Mouse (Mus musculus): ENCODE results near the gene Ryk.
A peak's percentile ranks its signal among the peaks of the same experiment; 100 is the strongest.

The Ryk gene

DNA sequence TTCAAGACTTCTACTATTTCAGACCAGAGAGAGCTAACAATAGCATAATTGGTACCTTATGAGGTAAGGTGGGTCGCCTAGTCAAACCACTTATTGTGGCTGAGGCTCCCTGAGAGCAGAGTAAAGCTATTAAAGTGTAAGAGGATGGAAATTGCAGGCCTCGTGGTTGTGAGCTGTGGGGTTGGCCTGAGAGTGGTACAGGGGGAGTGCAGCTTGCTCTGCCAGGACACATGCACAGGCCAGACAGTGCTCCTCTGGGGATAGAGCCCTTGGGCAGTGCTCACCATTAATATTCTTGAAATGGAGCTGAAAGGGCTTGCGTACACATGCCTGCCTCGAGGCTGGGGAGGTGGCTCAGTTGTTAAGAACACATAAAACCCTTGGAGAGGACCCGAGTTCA lies 23.6 kb downstream of the Ryk start:
- DNase-seq (ENCODE audit: low read depth, low spot score), result no peak

DNA sequence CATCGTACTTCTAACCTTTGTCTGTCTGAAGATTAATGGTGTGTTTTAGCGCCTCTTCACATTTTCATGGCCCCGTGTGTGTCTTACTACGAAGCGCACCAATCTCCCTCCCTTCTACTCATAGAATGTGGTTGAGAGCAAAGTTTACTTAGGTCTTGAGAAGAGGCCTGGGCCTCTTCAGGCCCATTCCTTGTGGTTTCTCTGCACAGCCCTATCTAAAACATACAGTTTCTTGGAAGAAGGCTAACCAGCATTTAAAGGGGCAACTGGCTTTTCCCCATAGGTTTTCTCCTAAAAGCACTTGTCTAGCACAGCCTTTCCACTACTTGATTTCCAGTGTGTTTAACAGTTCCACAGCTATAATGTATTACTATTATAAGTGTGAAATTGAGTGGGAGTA lies 24.7 kb downstream of the Ryk start:
- no peak for DNase-seq (ENCODE audit: low read depth, low spot score)

DNA sequence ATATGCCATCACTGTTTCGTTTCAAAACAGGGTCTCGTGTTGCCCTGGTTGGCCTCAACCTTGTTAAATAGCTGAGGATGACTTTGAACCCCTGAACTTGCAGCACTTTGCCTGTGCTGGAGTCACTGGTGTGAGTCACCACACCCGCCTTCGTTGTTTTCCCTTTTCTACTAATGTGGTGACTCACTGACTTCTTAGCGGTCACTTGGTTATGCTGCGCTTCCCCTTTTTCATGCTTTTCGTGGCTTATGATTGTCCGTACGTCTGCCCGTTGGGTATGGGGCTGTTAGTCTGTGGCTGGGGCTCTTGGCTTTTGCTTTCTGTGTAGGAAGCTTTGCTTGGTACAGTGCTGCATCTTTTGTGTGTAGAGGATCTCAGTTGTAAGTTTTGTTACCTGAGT lies 25.2 kb downstream of the Ryk start:
- no peak for DNase-seq (ENCODE audit: low read depth, low spot score)

DNA sequence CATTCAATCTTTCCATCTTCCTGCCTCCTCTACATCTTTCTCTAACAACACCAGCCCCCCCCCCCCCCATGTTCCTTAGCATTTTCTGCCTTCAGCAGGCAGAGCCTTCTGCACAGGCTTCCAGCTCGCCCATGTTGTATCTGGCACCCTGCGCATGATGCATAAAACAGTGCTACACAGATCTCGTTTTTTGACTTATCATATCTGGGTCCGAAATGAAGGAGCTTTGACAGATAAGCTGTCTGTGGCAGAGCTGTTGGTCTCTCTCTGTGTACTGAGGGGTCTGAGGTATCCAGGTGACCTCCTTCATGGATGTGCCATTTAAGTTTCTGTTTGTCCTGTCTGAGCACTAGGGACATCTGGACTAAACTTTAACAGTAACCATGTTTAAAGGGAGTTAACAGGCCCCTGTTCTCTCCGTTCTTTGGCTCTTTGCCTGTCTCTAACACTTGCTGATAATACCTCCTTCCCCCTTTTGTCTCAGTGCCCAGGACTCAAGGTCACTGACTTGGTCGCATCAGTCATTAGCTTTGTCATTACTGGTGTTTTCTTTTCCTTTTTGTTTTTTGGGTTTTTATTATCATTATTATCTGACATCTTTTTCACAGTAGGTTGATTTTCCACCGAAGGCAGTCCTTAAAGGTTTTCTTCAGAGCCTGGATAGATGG lies 26.2 kb downstream of the Ryk start:
- DNase-seq (ENCODE audit: low read depth, low spot score), result no peak

DNA sequence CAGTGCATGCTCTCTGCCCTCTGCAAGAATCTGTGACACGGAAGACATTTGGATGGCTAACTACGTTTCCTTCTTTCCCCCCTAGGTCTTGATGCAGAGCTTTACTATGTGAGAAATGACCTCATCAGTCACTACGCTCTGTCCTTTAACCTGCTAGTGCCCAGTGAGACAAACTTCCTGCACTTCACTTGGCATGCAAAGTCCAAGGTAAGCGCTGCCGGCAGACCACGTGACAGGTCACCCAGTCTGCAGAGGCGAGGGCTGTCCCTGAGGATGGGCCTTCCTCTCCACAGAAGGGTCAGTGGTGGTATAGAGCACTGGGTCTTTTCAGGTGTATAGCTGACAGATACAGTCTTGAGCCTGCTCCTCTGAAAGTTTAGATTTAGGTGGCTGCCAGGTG lies 27.1 kb downstream of the Ryk start:
- DNase-seq (ENCODE audit: low read depth, low spot score), result no peak

DNA sequence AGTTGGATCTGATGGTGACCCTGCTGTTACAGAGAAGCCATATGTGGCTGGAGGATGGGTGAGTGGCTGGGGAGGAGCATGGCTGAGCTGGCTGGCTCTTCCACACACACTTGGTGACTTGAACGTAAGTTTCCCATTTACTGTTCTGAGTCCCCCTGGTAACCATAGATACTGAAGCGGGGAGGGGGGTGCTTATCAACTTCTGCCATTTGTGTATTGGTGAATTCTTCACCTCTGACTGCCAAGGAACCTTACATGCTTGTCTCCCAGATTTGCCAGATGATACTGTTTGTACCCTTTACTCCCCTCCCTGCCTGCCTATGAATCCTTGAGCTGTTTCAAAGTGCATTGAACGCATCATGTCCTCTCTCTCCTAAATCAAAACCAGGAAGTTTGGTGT lies 27.5 kb downstream of the Ryk start:
- no peak for DNase-seq (ENCODE audit: low read depth, low spot score)

DNA sequence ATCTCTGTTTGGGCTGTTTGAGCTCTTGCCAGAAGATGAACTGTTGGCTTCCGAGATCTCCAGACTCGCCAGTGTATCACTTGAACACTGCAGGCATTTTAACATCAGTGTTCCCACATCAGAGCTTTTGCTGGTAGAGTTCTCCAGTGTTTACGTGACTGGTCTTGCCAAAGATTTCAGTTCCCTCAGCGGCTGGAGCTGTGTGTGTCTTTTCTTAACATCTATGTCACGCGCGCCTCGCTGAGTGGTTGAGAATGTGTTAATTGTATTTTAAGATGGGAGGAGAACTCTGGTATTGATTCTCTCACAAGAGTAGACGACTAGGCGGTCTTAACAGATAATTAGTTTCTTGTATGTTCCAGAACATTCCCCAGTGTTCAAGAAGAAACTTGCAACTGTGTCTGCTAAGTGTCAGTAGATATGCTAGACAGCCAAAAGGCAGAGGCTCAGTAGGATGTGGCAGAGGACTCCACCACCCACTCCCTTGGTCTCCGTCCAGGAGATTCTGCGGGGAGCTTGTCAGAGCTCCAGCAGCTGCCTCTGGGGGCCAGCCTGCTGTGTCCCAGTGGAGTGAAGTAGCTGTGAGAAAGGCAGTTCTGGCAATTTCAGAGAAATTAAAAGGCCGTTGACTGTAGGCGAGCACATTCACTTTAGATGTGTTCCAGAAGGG lies 29.3 kb downstream of the Ryk start:
- no peak for DNase-seq (ENCODE audit: low read depth, low spot score)

DNA sequence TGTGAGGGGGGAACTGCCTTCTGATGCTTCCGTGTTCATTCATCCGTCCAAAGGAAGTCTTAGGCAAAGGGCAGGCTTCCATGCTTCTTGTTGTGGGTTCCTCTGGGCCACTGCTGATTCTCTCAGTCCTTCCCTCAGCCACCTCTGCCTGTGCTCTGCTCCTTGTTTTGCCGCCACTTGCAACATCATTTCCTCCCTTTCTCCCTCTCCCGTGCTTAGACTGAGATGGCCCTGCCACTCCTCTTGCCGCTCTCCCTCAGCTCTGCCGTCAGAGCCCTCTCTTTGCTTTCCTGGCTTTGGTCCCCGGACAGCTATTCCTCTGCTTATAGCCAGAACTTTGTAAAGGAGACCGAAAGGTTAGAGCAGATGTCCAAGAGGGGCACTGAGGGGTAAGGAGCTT lies 30.2 kb downstream of the Ryk start:
- no peak for DNase-seq (ENCODE audit: low read depth, low spot score)

DNA sequence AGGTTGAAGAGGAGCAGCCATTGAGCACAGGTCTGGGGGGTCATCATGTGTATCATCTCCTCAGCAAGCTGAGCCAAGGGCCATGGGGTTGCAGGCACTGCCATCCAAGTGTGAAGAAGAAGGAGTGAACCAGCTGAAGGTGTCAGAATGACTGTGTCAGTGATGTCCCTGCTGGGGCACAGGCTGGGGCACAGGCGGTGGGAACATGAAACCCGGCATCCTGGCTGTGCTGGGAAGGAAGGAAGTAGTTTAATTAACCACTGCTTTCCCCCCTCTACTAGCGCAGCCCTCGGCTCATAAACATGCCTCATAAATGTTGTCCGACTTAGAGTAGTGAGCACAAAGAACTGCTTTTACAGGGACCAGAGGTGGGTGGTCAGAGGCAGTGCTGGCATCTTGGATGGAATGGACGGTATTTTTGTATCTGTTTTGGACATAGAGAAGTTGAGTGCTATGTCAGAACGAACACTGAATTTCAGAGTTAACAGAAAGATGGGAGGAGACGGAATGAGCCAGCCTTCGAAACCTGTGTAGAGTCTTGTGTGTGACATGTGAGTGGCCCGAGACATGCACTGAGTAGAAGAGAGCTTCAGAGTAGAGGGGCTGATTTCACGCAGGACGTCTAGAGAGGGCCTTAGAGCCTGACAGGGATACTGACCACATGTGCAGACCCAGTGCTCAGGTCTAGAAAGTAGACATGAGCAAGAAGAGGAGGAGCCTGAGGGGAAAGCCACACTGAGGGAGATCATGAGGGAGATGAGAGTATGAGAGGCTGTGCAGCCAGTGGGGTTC lies 31.4 kb downstream of the Ryk start:
- DNase-seq (ENCODE audit: low read depth, low spot score), result no peak

DNA sequence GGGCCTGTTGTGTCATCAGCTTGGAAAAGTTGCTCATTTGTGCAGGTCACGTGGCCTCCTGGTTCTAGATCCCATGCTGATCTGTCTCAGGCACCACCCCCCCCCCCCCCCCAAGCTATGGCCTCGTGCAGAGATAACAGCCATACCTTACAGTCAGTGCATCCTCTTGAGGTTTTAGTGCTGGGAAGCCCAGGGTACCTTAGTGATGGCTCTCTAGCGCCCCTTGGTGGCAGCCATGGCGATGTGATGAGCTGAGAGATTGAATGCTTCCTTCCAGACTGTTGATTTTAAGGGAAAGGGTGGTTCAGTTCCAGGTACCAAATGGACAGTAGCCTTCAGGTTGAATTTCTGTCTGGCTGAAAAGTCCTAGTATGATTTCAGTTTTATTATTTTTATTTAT lies 32.2 kb downstream of the Ryk start:
- DNase-seq (ENCODE audit: low read depth, low spot score), result peak; percentile 76

DNA sequence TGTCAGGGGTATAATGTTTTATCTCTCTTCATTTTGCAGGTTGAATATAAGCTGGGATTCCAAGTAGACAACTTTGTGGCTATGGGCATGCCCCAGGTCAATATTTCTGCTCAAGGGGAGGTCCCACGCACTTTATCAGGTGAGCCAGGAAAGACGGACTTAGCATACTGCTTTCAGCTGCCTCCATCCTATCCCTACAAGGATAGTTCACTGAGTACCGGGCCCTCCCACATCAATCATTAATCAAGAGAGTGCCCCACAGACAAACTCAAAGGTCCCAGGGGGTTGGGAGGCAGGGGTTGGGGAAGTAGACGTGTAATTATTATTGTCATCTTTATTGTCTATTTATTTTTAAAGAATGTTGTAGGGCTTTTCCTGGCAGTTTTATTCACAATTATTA lies 32.8 kb downstream of the Ryk start:
- DNase-seq (ENCODE audit: low read depth, low spot score), result no peak

DNA sequence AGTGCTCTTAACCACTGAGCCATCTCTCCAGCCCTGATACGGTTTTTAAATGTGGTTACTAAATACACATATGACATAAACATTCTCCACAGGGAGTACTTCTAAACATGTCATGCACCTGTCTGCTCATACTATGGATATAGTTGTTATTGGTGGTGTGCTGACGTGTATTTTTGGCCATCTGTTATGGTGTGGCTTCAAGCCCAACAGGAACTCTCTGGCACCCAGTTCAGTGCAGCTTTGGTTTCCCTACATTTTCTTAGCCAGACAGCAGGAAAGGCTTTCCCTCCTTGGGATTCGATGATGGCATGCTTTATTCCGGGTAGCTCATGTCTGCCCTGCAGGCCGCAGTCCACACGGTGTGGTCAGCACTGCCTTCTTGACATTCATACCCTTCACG lies 33.7 kb downstream of the Ryk start:
- no peak for DNase-seq (ENCODE audit: low read depth, low spot score)

DNA sequence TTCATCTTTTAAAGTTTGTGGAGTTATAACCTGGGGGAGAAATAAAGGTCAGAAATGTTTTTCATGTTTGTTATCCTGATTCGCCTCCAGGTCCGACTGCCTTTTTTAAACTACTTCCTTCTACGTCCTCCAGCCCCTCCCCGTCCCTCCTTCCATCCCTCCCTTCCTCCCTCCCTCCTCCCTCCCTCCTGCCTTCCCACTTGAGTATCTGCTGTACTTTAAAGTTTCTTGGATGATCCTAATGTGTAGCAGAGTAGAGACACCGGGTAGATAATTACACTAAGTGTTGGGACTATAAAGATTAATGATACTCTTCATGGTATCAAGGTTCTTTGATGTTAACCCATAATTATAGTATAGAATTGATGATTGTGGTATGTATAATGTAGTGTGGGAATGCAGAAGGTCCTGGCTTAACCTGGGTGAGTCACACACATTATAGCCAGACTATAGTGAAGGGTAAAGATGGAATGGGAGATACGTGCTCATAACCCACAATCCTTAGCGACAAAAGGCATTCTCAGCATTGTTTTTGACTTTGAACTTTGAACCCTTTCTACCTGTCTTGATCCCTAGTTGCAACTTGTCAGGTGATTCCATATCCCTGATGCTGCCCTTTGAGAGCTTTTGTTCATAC lies 41.5 kb downstream of the Ryk start:
- DNase-seq (ENCODE audit: low read depth, low spot score), result no peak

DNA sequence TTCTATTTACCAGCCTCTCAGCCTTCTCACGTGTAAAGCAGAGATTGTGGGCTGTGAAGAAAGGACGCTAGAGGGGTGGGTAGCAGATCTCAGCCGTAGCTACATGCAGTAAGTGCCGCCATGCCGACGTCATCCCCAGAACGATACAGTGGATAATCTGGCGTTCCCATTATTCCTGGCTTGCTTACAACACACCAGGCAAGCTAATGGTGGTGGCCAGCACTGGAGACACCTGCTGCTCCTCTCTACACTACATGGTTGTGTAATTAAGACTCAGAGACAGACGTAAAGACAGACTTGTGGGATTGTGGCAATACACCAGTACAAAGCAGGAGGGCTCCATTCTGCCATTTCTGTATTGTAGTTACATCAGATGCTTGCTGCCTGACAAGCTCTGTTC lies 43.2 kb downstream of the Ryk start:
- DNase-seq (ENCODE audit: low read depth, low spot score), result no peak

DNA sequence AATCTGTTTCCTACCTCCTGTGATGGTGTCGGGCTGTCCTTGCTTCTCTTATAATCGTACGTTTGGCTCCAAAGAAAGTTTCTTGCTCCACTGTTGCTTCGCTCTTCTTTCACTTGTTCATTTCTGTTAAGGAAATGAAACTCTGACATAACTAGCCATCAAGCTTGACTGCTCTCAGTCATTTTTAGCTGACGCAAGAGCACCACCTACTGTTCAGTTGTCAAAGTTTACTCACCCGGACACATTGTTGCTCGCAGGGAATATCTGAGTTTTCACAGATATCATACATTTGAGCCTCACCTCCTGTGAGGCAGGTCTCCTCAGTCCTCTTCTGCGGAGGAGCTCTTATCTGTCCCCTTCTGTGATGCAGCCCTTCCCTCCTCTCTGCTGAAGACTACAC lies 44.8 kb downstream of the Ryk start:
- DNase-seq (ENCODE audit: low read depth, low spot score), result peak; percentile 75

DNA sequence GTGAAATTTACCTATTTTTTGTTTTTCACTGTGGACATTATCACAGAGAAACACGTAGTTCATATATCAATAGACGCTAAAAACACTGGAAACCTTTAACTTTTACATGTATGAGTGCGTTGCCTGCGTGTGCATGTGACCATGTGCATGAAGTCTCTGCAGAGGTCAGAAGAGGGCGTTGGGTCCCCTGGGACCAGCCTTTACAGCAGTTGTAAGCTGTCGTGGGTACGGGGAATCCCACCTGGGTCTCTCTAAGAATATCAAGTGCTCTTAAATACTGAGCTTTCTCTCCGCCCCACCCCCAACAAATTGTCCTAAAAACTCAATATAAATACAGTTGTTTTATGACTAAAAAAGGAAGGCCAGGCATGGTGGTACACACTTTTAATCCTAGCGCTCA lies 50.0 kb downstream of the Ryk start:
- DNase-seq (ENCODE audit: low read depth, low spot score), result no peak

DNA sequence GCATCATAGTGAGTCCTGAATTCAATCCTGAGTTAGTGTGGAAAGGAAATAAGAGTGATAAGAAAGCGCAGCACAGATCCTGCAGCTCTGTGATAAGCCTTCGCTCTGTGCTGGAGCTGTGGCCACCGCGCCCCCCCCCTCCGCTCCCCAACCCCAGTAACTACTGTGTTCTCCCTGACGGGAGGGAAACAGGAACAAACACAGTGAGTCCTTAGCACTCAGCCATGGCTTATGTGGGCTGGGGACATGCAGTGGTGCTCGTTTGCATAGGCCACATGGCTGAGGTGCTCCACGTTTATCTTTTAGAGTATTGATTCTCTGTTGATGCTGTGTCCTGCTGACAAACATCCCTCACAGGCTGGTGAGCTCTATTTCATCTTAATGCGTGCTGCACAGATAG lies 55.4 kb downstream of the Ryk start:
- no peak for DNase-seq (ENCODE audit: low read depth, low spot score)

DNA sequence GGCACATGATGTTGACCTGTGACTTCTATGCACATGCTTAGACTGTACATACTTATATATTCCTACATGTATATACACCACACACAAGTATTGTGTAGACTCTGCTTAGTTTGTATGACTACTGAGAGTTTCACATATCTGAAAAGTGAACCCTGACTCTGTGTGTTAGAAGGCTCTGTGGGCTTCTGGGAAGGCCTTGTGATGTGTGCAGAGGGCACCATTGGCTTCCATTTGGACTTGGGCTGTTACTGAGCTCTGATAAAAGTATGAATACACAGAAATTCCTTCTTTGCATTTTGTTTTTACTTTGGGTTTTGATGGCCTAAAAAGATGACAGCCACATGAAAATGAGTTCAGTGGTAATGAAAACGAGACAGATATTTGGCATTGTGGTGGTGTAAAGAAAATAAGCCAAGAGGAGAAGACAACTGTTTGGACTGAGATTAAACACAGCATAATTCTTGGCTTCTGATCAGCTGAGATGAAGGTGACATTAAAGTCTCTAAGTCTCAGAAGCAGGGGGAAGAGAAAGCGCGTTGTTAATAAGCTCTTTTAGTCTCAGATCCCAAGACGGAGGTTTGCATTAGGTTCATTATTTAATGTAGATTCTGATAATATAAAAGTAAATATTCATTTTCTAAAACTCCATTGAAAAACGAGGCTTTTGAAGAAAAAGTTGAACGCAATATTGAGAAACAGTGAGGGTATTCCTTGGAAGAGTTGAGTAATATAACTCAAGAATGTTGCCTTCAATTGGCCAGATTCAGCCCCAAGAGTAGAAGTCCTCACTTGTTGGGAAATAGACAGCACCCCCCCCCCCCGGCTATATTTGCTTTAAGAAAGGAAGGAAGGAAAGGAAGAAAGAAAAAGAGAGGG lies 58.0 kb downstream of the Ryk start:
- no peak for DNase-seq (ENCODE audit: low read depth, low spot score)

DNA sequence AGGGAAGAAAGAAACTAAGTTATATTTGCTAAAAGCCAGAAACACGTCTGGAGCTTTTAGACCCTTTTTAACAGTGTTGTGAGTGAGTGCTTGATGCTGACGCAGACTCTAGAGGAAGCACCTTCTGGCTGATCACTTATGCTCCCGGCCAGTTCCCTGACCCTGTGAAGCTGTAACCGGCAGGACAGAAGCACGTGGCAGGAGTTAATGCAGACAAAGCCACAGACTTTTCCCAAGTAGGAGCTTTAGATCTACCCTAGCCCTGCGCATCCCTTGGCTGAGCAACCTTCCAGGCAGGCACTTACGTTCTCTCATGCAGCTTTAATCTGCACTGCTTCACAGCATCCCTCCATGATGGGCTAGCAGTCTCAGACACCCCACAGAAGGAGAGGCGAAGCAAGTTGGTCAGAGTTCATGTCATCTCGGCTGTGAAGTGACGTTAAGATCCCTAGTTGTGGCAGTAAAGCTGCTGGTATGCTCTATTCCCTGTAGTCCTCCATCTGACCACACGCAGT lies 58.7 kb downstream of the Ryk start:
- DNase-seq (ENCODE audit: low read depth, low spot score), result no peak

DNA sequence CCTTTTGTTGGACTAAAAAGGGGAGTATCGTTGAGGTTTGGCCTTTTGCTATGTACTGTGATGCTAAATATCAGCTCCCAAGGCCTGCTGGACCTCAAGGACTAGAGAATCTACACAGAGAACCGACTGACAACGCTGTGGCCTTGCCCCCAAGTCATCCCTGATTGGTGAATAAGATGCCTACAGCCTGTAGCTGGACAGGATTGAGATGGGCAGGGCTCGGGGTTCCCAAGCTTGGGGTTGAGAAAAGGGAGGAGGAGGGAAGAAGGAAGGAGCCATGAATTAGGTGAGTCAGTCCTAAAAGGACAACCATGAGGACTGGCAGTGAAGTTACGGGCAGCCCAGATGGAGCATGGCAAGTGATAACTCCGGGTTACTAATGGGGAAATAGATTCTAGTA lies 65.2 kb downstream of the Ryk start:
- no peak for DNase-seq (ENCODE audit: low read depth, low spot score)

DNA sequence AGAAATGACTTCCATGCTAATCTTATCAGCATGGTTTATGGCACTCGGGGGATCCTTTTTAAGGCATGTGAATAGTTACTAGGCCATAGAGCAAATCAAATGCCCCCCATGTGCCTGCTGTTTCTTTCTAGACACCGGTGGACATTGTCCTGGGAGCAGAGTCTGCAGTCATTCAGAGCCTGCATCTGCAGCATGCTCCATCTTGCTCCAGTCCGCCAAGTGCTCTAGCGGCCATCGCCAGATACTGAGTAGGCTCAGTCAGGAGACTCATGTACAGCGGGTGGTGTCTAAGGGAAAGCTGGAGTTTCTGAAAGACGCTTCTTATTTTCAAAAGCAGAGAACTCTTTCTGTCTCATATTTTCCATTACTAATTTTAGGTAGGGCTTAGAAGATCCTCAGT lies 67.6 kb downstream of the Ryk start:
- no peak for DNase-seq (ENCODE audit: low read depth, low spot score)
